Mouse (Mus musculus): ENCODE measurements at regions not wholly inside any gene's neighbourhood (a gene's known extent, or its start where the extent isn't known, plus 50 kb on each side); places are given as distances from the start of the nearest gene placed in this dataset.

- Histone ChIP-seq H3K36me3 (replicated peaks) (no peaks in the 10 kb centered on the region), H3K4me1 (replicated peaks) (no peaks in the 10 kb centered on the region), H3K9me3 (replicated peaks) (no peaks in the 10 kb centered on the region), H3K9ac (no peak overlapping the region), H3K27me3 (no peaks in the 10 kb centered on the region), H3K27ac (replicated peaks) (no peak overlapping the region), H3K4me2 (no peak overlapping the region), H3K4me3 (replicated peaks) (no peak overlapping the region)
- 69% methylated on average over 3 of the region's 3 CpGs for WGBS (ENCODE audit: insufficient replicate concordance)
- no peak for ATAC-seq (ENCODE audit: insufficient read depth)
Observed at GRCm38 (mm10) chr1:184326191-184326590, 292.1 kb upstream of the 1700056E22Rik start.

GRCm38 (mm10) chr1:184324234-184324633 is 290.1 kb upstream of the 1700056E22Rik start:
- Histone ChIP-seq H3K4me3 (replicated peaks) (no peak overlapping the region), H3K36me3 (replicated peaks) (no peaks in the 10 kb centered on the region), H3K4me1 (replicated peaks) (no peaks in the 10 kb centered on the region), H3K27ac (replicated peaks) (no peak overlapping the region), H3K9ac (no peak overlapping the region), H3K9me3 (replicated peaks) (no peaks in the 10 kb centered on the region), H3K27me3 (no peaks in the 10 kb centered on the region), H3K4me2 (no peak overlapping the region)
- no peak for ATAC-seq (ENCODE audit: insufficient read depth)
- 31% methylated on average over 2 of the region's 2 CpGs for WGBS (ENCODE audit: insufficient replicate concordance)

GRCm38 (mm10) chr1:184320521-184321177 is 286.5 kb upstream of the 1700056E22Rik start:
- Histone ChIP-seq H3K4me2 (no peak overlapping the region), H3K27me3 (no peaks in the 10 kb centered on the region), H3K9ac (no peak overlapping the region), H3K4me1 (replicated peaks) (no peaks in the 10 kb centered on the region), H3K27ac (replicated peaks) (no peak overlapping the region), H3K9me3 (replicated peaks) (no peaks in the 10 kb centered on the region), H3K36me3 (replicated peaks) (no peaks in the 10 kb centered on the region), H3K4me3 (replicated peaks) (no peak overlapping the region)
- WGBS (ENCODE audit: insufficient replicate concordance) = 70% methylated on average over 3 of the region's 3 CpGs
- no peak for ATAC-seq (ENCODE audit: insufficient read depth)

- Histone ChIP-seq H3K9ac (no peak overlapping the region), H3K4me2 (no peak overlapping the region), H3K36me3 (replicated peaks) (no peaks in the 10 kb centered on the region), H3K4me3 (replicated peaks) (no peak overlapping the region), H3K4me1 (replicated peaks) (no peaks in the 10 kb centered on the region), H3K9me3 (replicated peaks) (no peaks in the 10 kb centered on the region), H3K27me3 (no peaks in the 10 kb centered on the region), H3K27ac (replicated peaks) (no peak overlapping the region)
- WGBS (ENCODE audit: insufficient replicate concordance) = 68% methylated on average over 19 of the region's 19 CpGs
- ATAC-seq (ENCODE audit: insufficient read depth) = no peak
Observed at GRCm38 (mm10) chr1:184310185-184310815, 276.2 kb upstream of the 1700056E22Rik start.

- ATAC-seq (ENCODE audit: insufficient read depth) = no peak
- Histone ChIP-seq H3K4me1 (replicated peaks) (no peaks in the 10 kb centered on the region), H3K9ac (no peak overlapping the region), H3K36me3 (replicated peaks) (no peaks in the 10 kb centered on the region), H3K4me3 (replicated peaks) (no peak overlapping the region), H3K27me3 (no peaks in the 10 kb centered on the region), H3K9me3 (replicated peaks) (no peaks in the 10 kb centered on the region), H3K4me2 (no peak overlapping the region), H3K27ac (replicated peaks) (no peak overlapping the region)
- 79% methylated on average over 4 of the region's 4 CpGs for WGBS (ENCODE audit: insufficient replicate concordance)
Observed at GRCm38 (mm10) chr1:184304813-184305212, 270.7 kb upstream of the 1700056E22Rik start.

- 64% methylated on average over 4 of the region's 4 CpGs for WGBS (ENCODE audit: insufficient replicate concordance)
Observed at GRCm38 (mm10) chr1:184304204-184304603, 270.1 kb upstream of the 1700056E22Rik start.

GRCm38 (mm10) chr1:184298701-184299100 is 264.6 kb upstream of the 1700056E22Rik start:
- WGBS (ENCODE audit: insufficient replicate concordance) = 57% methylated on average over 1 of the region's 1 CpGs

More at GRCm38 (mm10) chr1:184304204-184304603, 270.1 kb upstream of the 1700056E22Rik start:
- Histone ChIP-seq H3K4me3 (replicated peaks) (no peak overlapping the region), H3K4me2 (no peak overlapping the region), H3K36me3 (replicated peaks) (no peaks in the 10 kb centered on the region), H3K27ac (replicated peaks) (no peak overlapping the region), H3K9ac (no peak overlapping the region), H3K4me1 (replicated peaks) (no peaks in the 10 kb centered on the region), H3K9me3 (replicated peaks) (no peaks in the 10 kb centered on the region), H3K27me3 (no peaks in the 10 kb centered on the region)
- ATAC-seq (ENCODE audit: insufficient read depth) = no peak

GRCm38 (mm10) chr1:184297001-184297740 is 263.1 kb upstream of the 1700056E22Rik start:
- Histone ChIP-seq H3K36me3 (replicated peaks) (no peaks in the 10 kb centered on the region), H3K27me3 (no peaks in the 10 kb centered on the region), H3K9ac (no peak overlapping the region), H3K27ac (replicated peaks) (no peak overlapping the region), H3K4me1 (replicated peaks) (no peaks in the 10 kb centered on the region), H3K4me2 (no peak overlapping the region), H3K9me3 (replicated peaks) (no peaks in the 10 kb centered on the region), H3K4me3 (replicated peaks) (no peak overlapping the region)
- no peak for ATAC-seq (ENCODE audit: insufficient read depth)
- WGBS (ENCODE audit: insufficient replicate concordance) = 58% methylated on average over 4 of the region's 4 CpGs

More at GRCm38 (mm10) chr1:184298701-184299100, 264.6 kb upstream of the 1700056E22Rik start:
- Histone ChIP-seq H3K9me3 (replicated peaks) (no peaks in the 10 kb centered on the region), H3K4me1 (replicated peaks) (no peaks in the 10 kb centered on the region), H3K4me2 (no peak overlapping the region), H3K27ac (replicated peaks) (no peak overlapping the region), H3K4me3 (replicated peaks) (no peak overlapping the region), H3K36me3 (replicated peaks) (no peaks in the 10 kb centered on the region), H3K27me3 (no peaks in the 10 kb centered on the region), H3K9ac (no peak overlapping the region)
- ATAC-seq (ENCODE audit: insufficient read depth) = no peak

GRCm38 (mm10) chr1:184291129-184291528 is 257.0 kb upstream of the 1700056E22Rik start:
- 58% methylated on average over 7 of the region's 7 CpGs for whole genome bisulfite sequencing (ENCODE audit: insufficient replicate concordance)
- ATAC-seq (ENCODE audit: insufficient read depth) = no peak
- Histone ChIP-seq H3K9me3 (replicated peaks) (no peaks in the 10 kb centered on the region), H3K27ac (replicated peaks) (no peak overlapping the region), H3K4me3 (replicated peaks) (no peak overlapping the region), H3K4me2 (no peak overlapping the region), H3K4me1 (replicated peaks) (no peaks in the 10 kb centered on the region), H3K36me3 (replicated peaks) (no peaks in the 10 kb centered on the region), H3K27me3 (no peaks in the 10 kb centered on the region), H3K9ac (no peak overlapping the region)

- Histone ChIP-seq H3K4me3 (replicated peaks) (no peak overlapping the region), H3K4me2 (no peak overlapping the region), H3K27ac (replicated peaks) (no peak overlapping the region), H3K36me3 (replicated peaks) (no peaks in the 10 kb centered on the region), H3K4me1 (replicated peaks) (no peaks in the 10 kb centered on the region), H3K9ac (no peak overlapping the region), H3K9me3 (replicated peaks) (no peaks in the 10 kb centered on the region), H3K27me3 (no peaks in the 10 kb centered on the region)
- no peak for ATAC-seq (ENCODE audit: insufficient read depth)
- 36% methylated on average over 7 of the region's 7 CpGs for WGBS (ENCODE audit: insufficient replicate concordance)
Observed at GRCm38 (mm10) chr1:184289733-184290416, 255.8 kb upstream of the 1700056E22Rik start.

GRCm38 (mm10) chr1:184281768-184282167 is 247.7 kb upstream of the 1700056E22Rik start:
- 30% methylated on average over 5 of the region's 5 CpGs for WGBS (ENCODE audit: insufficient replicate concordance)
- no peak for ATAC-seq (ENCODE audit: insufficient read depth)
- H3K4me2 ChIP-seq = no peak overlapping the region

More at GRCm38 (mm10) chr1:184281768-184282167, 247.7 kb upstream of the 1700056E22Rik start:
- Histone ChIP-seq H3K27ac (replicated peaks) (no peak overlapping the region), H3K4me1 (replicated peaks) (no peaks in the 10 kb centered on the region), H3K4me3 (replicated peaks) (no peak overlapping the region), H3K9me3 (replicated peaks) (no peaks in the 10 kb centered on the region), H3K36me3 (replicated peaks) (no peaks in the 10 kb centered on the region), H3K9ac (no peak overlapping the region), H3K27me3 (no peaks in the 10 kb centered on the region)
